Mouse (Mus musculus) C2C12 (cell line): ENCODE data around the gene Gzmb. TPM values are rescaled to one million over a fixed set of nuclear protein-coding genes. Genes with fewer than 3 reads are reported as not detected.
"Not testable (repeated sequence)": the region's sequence is repeated elsewhere in the genome, so short reads cannot be mapped to it uniquely, and the experiment has no call there.

ENCODE experiments used
- H3K27me3 ChIP-seq: one replicate; pipeline ENCODE4 v1.6.1; 2011; ENCODE audit not compliant: control insufficient read depth, insufficient read depth, insufficient read length
- H3K36me3 ChIP-seq: one replicate; pipeline ENCODE4 v1.6.1; 2011; ENCODE audit not compliant: control insufficient read depth, insufficient read depth
- H3K4me3 ChIP-seq: one replicate; pipeline ENCODE4 v1.5.1; 2011; ENCODE audit warnings: mild to moderate bottlenecking, control low read depth; ENCODE audit not compliant: poor library complexity, insufficient read depth, severe bottlenecking
- H3K79me2 ChIP-seq: one replicate; pipeline ENCODE4 v1.6.1; 2011; ENCODE audit not compliant: control insufficient read depth, insufficient read depth
- H3K79me3 ChIP-seq: one replicate; pipeline ENCODE4 v1.6.1; 2011; ENCODE audit warnings: low read depth, control low read depth
- H3ac ChIP-seq: one replicate; pipeline ENCODE3; 2011; ENCODE audit warnings: low read depth; ENCODE audit not compliant: control insufficient read depth, insufficient read length
- CEBPB ChIP-seq: IDR thresholded peaks from one replicate; pipeline ENCODE4 v1.6.1; 2011; ENCODE audit warnings: low read depth, mild to moderate bottlenecking, control low read depth, moderate library complexity
- CTCF ChIP-seq: IDR thresholded peaks from one replicate; pipeline ENCODE4 v1.5.1; 2011; ENCODE audit not compliant: control insufficient read depth, insufficient read depth, insufficient read length
- FOSL1 ChIP-seq: IDR thresholded peaks from one replicate; pipeline ENCODE4 v1.8.0; 2011; ENCODE audit warnings: mild to moderate bottlenecking, low read length; ENCODE audit not compliant: poor library complexity, insufficient read depth, severe bottlenecking
- MAX ChIP-seq: IDR thresholded peaks from one replicate; pipeline ENCODE4 v1.6.1; 2011; ENCODE audit warnings: mild to moderate bottlenecking, control low read depth
- MYOD1 ChIP-seq: IDR thresholded peaks from one replicate; pipeline ENCODE4 v1.6.1; 2011; ENCODE audit warnings: low read depth; ENCODE audit not compliant: control insufficient read depth, insufficient read length
- MYOG ChIP-seq: IDR thresholded peaks from one replicate; pipeline ENCODE4 v1.6.1; 2011; ENCODE audit not compliant: control insufficient read depth, insufficient read length; ENCODE audit errors: extremely low read depth
- USF1 ChIP-seq: IDR thresholded peaks from one replicate; pipeline ENCODE4 v1.6.1; 2011; ENCODE audit warnings: low read depth, mild to moderate bottlenecking, control low read depth, moderate library complexity
- polyA plus RNA-seq: library from polyadenylated mRNA; unstranded; fragments of >200 nt; fragmentation: generic; extraction: Trizol; gene quantifications from one replicate; pipeline ENCODE4 v1.2.1, GENCODE M21; 2012; ENCODE audit warnings: missing spikeins

The Gzmb gene
- polyA plus RNA-seq, 1 experiment = not detected

DNA sequence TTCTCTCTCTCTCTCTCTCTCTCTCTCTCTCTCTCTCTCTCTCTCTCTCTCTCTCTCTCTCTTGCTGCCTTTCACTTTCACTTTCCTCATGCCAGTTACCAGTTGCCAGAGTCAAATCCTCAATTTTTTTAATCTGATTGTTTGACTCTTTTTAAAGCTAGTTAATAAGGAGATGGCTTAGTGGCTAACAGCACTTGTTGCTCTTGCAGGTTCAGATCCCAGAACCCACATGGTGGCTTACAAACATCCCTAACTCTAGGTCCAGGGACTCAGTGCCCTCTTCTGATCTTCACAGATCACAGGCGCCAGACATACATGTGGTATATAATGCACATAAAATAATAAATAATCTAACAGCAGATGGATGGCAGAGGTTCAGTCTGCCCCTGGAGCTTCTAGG, 21.8 kb upstream of the Gzmb start:
- TF ChIP-seq MYOG = no peak
- no peak for TF ChIP-seq CTCF
- TF ChIP-seq MAX = no peak
- TF ChIP-seq FOSL1 = no peak
- TF ChIP-seq MYOD1 = no peak
- no peak for TF ChIP-seq USF1
- no peak for TF ChIP-seq CEBPB
- Histone ChIP-seq H3K79me2 (no peaks in the 10 kb centered on the region), H3K4me3 (no peak overlapping the region), H3ac (no peak overlapping the region), H3K27me3 (peaks cover 13% of the 10 kb centered on the region), H3K36me3 (no peaks in the 10 kb centered on the region), H3K79me3 (no peaks in the 10 kb centered on the region)

DNA sequence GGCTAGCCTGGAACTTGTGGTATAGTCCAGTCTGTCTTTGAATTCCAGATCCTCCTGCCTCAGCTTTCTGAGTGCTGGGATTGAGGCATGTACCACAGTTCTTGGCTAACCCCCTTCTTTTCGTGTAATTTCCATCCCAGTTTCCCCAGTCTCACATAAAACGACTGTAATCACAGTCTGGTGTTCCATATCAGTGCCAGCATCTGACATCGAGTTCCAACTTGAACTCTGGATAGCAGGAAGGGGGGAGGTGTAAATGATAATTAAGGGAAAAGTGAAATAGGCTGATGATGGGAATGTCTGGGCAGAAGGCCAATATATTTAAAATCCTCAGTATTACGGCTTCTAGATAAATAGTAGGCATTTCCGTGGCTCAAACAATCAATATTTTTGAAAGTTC, 19.0 kb upstream of the Gzmb start:
- no peak overlapping the region for H3K4me3 ChIP-seq
- H3K79me3 ChIP-seq = no peaks in the 10 kb centered on the region
- H3K79me2 ChIP-seq = no peaks in the 10 kb centered on the region
- peaks cover 21% of the 10 kb centered on the region for H3K27me3 ChIP-seq
- TF ChIP-seq FOSL1 (no peak), CEBPB (no peak), MYOD1 (no peak), MYOG (no peak), CTCF (no peak), MAX (no peak), USF1 (no peak)
- H3ac ChIP-seq = no peak overlapping the region
- H3K36me3 ChIP-seq = no peaks in the 10 kb centered on the region

DNA sequence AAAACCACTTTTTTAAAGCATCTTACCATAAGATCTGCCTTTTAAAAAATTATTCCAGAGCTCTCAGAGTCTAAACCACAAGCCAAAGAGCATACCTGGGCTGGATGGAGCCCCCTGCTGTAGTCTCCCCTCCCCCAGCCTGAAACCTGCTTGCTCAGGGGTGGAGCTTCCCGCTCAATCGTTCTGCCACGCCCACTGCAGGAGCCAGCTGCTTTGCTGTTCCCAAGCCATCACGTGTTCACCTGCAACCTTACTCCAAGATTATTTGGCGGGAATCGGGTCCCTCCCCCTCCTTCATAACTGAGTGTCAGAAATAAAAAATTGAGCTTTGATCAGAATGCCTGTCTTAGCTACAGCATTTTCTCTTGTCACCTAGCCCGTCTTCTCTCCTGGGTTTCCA, 16.6 kb upstream of the Gzmb start:
- H3K4me3 ChIP-seq, H3ac ChIP-seq, H3K79me3 ChIP-seq: not testable (repeated sequence)

DNA sequence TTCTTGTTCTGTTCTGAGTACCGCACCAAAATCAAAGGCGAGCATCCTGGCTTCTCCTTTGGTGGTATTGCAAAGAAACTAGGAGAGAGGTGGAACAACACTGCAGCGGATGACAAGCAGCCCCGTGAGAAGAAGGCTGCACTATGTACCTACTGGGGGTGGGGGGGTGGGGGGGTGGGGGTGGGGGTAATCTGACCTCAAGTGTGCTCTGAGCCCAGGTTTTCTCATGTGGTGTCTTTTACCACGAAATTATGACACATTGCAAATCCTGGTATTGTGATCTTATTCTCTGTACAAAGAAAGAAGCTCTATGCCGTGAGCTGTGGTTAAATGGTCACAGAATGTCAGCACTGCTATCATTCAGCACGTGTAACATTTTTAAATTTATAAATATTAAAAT, 14.0 kb upstream of the Gzmb start:
- H3K79me2 ChIP-seq, H3K36me3 ChIP-seq, H3K79me3 ChIP-seq, H3K4me3 ChIP-seq, H3ac ChIP-seq: not testable (repeated sequence)
- H3K27me3 ChIP-seq = peaks cover 16% of the 10 kb centered on the region

More for the DNA sequence above, 16.6 kb upstream of the Gzmb start:
- H3K36me3 ChIP-seq, H3K79me2 ChIP-seq: not testable (repeated sequence)
- peaks cover 16% of the 10 kb centered on the region for H3K27me3 ChIP-seq

DNA sequence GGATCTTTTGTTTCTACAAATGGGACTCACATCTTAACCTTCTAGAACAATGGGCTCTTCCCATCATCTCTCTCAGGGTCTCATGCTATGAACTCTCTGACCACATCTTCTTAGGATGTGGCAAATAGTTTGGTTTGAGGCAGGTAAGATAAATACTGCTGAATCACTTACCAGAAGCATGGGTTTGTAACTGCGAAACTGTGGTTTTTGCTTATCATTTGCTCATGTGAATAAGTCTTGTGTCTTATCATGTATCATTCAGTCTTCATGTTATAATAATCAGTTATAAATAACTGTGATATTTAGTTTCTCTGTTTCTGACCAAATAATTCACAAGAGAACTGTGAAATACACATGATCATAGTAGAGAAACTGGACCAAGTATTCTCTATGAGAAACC, 4.0 kb upstream of the Gzmb start:
- TF ChIP-seq MYOD1 = no peak
- no peak for TF ChIP-seq MYOG
- no peak for TF ChIP-seq CTCF
- TF ChIP-seq CEBPB = no peak
- TF ChIP-seq FOSL1 = no peak
- TF ChIP-seq MAX = no peak
- no peak for TF ChIP-seq USF1
- Histone ChIP-seq H3K27me3 (no peaks in the 10 kb centered on the region), H3K4me3 (no peak overlapping the region), H3ac (no peak overlapping the region), H3K36me3 (no peaks in the 10 kb centered on the region), H3K79me3 (no peaks in the 10 kb centered on the region), H3K79me2 (no peaks in the 10 kb centered on the region)

DNA sequence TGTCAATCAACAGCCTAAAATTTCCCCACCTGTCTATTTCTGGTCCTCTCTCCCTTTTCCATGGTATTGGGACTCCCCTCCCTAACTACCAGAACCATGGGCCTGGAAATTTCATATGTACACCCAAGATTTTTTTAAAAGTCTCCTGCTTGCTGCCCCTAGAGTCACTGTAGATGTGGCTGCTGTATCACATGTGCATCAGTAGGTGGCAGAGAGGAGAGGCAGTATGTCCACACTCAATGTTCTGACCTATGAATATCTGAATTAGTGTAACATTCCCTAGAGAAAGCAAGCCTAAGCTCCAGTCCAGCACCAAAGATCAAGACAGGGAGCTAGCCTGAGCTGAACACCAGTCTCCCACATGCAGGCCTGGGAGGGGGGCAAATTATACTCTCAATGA, 21.7 kb downstream of the Gzmb start:
- H3ac ChIP-seq = no peak overlapping the region
- peaks cover 4% of the 10 kb centered on the region for H3K27me3 ChIP-seq
- H3K36me3 ChIP-seq = no peaks in the 10 kb centered on the region
- no peaks in the 10 kb centered on the region for H3K79me2 ChIP-seq
- H3K4me3 ChIP-seq = no peak overlapping the region
- TF ChIP-seq CEBPB = no peak
- TF ChIP-seq CTCF = no peak
- no peak for TF ChIP-seq MYOD1
- TF ChIP-seq FOSL1 = no peak
- TF ChIP-seq USF1 = no peak
- TF ChIP-seq MYOG = no peak
- no peak for TF ChIP-seq MAX
- no peaks in the 10 kb centered on the region for H3K79me3 ChIP-seq

DNA sequence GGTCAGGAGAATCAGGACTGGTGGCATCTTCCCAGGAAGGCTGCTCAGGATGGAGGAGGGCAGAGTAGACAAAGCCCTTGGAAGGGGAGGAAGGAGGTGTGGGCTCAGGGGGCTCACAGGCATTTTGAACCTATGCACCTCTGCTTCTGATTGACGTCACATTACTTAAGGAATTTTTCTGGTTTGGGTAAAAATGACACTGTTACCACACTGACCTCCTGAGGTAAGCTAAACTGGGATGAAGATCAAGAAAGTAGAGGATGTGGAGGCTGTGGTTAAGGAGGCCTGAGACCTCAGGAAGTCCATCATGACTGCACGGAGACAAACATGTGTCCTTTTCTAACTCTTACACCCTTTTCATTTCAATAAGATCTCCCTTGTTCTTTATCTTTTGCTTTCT, 27.5 kb downstream of the Gzmb start, which contains the start of gene Gzmc:
Gzmc (minus strand) TSS at position 101 of the 400 bp plus-strand sequence.
- no peaks in the 10 kb centered on the region for H3K79me3 ChIP-seq
- no peak within 1 kb of the TSS for H3K4me3 ChIP-seq
- no peaks in the 10 kb centered on the region for H3K36me3 ChIP-seq
- TF ChIP-seq CTCF = no peak
- no peak for TF ChIP-seq MAX
- TF ChIP-seq USF1 = no peak
- TF ChIP-seq MYOG = no peak
- TF ChIP-seq CEBPB = no peak
- no peak for TF ChIP-seq MYOD1
- no peak for TF ChIP-seq FOSL1
- H3K79me2 ChIP-seq = no peaks in the 10 kb centered on the region
- no peaks in the 10 kb centered on the region for H3K27me3 ChIP-seq
- no peak within 1 kb of the TSS for H3ac ChIP-seq
